Mouse (Mus musculus) thymus, postnatal 10 days (tissue): ENCODE data around the gene Gcc2.
"Not testable (repeated sequence)": the region's sequence is repeated elsewhere in the genome, so short reads cannot be mapped to it uniquely, and the experiment has no call there.

Experiments used
- DNase-seq, 2 experiments: peaks; one replicate each; pipeline ENCODE4 v3.0.0; 2021; ENCODE audit warnings: low spot score in 2 of 2

Gene Gcc2

DNA sequence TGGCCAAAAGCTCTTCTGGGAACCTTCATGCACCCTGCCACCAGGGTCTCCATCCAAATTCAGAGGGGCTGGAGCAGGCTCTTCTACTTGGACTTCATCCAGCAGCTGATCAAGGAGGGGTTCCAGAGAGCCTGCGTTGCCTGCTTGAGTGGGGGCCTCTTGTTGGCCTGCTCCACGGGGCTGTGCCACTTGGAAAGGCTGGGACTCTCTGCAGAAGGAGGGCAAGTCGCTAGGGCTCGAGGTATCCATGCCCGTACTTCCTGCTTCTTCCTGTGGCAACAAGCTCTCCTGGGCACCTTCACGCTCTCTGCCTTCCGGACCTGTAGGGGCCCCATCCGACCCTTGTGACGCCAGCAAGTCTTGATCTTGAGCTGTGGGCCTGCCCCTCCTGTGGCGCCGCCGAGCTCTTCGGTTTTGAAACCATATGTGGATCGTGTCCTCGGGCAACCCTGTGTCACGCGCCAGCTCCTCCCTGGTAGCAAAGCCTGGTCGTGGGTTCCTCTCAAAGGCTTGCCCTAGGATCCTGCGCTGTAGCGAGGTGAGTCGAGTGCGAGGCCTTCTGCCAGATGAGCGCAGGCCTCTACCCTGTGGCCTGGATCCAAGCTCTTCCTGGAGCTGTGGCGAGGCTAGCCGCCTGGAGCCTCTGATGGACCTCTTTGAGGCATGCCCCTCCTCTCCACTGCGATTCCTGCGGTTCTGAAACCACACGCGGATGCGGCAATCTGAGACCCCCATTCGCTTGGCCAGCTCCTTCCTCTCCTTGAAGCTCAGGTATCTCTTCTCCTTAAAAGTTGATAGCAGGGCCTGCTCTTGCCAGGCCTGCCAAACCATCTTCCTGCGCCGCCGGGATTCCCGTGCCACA is 23.3 kb upstream of the Gcc2 start:
- peak; percentile 81 to 86 for DNase-seq

DNA sequence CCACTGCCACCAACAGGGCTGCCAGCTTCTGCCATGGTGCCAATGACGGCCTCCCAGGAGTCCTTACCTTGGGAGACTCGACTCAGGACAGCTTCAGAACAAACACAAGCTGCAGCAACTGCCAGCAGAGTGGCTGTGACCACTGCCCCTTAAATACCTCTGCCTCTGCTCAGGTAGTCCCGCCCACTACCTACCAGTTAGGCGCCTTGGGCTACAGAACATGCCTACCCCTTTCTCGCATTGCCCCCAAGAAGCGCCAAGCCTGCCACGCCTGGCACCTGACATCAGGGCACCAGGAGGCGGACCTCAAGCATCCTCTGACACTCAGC is 22.7 kb upstream of the Gcc2 start, which contains the start of gene Duxf3:
Gene Duxf3, minus strand, starts transcription at position 35 of the 329 bp plus-strand sequence.
- DNase-seq: not testable (repeated sequence)

DNA sequence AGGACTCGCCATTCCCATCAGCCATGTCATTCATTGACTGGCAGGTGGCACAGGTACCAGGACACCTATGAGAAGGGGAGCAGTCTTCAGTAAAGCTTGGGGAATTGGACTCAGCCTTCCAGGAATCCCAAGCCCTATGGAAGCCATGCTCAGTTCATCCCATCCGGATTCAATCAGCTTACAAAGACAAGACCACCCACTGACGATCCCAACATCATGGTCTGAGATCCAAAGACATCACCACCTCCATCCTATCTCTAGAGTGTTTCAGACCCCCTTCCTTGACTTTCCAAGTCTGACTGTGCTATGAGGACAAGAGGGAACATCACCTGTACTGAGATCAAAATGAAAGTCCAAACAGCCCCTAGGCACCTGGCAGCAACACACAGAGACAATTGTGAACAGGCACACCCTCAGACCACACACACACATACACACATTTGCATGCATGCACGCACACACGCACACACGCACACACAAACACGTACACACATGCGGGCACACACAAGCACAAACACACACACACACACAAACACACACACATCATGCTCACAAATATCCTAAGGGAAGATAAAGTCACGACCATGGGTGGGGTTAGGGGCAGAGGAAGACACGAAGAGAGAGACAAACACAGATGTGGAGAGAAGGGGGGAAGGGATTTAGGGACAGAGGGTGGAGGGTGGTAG is 22.1 kb upstream of the Gcc2 start:
- peak in 1 of 2 experiments; percentile 36 for DNase-seq

DNA sequence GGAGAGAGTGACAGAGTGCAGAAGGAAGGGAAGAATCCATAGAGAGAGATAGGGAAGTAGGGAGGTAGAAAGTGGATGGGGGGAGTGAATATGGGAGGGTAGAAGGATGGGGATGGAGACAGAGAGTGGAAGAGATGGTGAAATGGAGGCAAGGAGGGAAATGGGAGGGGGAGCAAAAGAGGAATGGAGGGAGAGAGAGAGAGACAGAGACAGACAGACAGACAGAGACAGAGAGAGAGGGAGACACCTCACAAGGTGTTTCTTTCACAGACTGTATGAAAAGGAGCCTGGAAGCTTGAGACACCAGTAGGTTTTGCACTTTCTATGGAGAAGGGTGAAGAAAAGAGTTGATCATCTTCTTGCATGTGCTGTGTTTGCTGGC is 21.6 kb upstream of the Gcc2 start:
- not testable (repeated sequence) for DNase-seq

DNA sequence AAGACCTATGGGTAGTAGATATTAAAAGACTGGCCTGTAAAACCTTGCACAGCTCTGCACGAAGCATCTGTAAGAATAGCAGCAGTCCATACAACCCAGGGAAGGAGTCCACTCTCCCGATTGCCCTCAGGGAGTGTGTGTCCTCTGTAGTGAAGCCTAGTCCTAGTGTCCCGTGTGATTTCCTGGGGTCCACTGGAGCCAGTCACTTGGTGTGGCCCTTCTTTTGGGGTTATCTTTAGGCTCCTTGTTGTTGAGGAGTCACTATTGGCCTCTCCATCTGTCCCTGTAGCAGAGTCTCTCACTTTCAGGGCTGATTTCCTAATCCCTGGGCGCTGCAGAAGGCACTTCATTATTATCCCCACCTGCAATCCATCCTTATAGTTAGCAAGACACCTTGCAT is 20.3 kb upstream of the Gcc2 start:
- DNase-seq: not testable (repeated sequence)

DNA sequence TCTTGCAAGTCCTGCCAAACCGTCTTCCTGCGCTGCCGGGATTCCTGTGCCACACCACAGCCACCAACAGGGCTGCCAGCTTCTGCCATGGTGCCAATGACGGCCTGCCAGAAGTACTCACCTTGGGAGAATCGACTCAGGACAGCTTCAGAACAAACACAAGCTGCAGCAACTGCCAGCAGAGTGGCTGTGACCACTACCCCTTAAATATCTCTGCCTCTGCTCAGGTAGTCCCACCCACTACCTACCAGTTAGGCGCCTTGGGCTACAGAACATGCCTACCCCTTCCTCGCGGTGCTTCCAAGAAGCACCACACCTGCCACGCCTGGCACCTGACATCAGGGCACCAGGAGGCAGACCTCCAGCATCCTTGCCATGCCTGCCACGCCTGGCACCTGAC is 18.7 kb upstream of the Gcc2 start, which contains the start of gene Gm4981:
Gene Gm4981, minus strand, starts transcription at position 89 of the 400 bp plus-strand sequence.
- no peak for DNase-seq

DNA sequence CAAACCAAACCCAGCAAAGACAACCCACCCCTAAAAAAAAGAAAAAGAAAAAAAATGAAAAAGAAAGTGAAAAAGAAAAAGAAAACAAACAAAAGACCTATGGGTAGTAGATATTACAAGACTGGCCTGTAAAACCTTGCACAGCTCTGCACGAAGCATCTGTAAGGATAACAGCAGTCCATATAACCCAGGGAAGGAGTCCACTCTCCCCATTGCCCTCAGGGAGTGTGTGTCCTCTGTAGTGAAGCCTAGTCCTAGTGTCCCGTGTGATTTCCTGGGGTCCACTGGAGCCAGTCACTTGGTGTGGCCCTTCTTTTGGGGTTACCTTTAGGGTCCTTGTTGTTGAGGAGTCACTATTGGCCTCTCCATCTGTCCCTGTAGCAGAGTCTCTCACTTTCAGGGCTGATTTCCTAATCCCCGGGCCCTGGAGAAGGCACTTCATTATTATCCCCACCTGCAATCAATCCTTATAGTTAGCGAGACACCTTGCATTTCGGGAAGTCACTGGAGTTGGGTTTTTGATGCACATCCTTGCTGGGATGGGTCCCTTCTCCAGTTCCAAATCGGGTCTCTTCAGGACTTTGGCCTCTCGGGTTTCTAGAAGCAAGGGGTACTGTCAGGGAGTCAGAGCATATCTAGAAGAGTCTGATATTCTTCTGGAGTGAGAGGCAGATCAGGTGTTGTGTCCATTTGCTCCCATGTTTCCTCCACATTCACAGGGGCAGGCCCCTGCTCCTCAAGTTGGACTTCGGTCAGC is 16.1 kb upstream of the Gcc2 start:
- DNase-seq: peak; percentile 61 to 74

DNA sequence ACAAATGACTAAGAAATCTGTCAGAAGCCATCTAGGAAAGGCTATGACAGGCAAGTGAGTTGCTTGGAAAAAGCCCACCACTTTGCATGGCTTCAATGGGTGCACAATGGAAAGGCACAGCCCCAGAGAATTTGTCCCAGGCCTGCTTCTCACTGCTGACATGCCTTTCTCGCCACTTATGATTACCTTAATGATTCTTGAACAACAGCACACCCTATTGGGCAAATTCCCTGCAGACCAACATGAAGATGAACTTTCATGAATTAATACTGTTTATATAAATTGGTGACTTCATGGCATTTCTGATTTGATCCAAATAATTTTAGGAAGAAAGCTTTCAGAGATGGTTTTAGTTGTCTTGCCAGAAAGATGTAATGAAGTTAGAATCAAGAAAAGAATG is 5.8 kb upstream of the Gcc2 start:
- no peak for DNase-seq

DNA sequence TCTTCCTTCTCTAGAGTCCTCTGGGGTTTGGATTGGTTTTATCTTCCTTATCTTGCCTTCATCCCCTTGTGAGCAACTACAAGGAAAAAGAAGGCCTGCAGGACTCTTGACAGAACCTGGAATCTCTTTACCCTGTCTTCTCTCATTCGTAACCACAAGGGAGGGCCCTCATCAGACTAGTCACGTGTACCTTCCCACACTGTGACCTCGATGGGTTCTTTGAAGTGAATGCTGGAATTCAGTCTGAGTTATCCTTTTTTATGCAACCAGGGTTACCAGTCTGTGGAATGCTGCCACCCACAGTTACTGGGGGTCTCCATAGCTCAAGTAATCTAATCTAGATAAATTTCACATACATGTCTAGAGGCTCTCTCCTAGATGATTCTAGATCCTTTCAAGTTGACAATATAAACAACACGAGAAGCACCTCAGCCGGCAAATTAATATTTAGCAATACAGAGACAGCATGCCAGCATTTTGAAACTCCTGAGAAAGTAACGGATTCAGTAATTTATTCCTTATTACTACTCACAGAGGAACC is 592 bp upstream of the Gcc2 start:
- DNase-seq: no peak

DNA sequence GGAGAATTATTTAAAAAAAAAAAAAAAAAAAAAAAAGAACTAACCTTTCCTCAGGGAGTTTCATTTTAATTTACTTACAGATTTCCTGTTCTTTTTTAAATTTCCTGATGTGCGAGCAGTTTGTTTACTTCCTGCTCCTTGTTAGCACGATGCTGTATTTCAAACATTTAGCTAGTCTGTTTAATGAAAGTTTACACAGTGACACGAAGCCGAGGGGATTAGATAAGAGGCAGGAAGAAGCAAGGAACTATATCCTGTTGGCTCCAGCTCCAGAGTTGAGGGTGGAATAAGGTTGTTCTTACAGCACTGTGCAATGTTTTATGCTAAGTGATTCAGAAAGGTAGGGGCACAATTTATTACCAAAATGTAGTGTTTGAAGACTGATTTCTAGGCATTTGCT is 657 bp downstream of the Gcc2 start:
- DNase-seq: no peak

DNA sequence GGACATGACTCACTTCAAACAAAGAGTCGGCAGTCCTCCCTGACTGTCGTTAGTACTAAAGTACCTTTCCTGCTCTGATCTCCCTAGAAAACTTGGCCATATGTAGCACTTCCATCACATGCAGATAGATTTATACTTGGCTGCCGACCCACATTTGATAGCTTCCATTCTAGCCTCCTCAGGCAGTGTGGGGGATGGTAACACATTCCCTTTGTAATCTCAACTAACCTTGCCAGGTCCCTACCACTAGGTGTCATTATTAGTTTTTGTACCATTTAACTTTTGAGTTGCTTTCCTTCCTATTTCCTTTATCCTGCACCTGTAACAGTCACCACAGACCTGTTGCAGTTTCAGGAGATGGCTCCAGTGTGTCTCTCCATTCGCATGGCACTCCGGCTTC is 3.2 kb downstream of the Gcc2 start:
- no peak for DNase-seq

DNA sequence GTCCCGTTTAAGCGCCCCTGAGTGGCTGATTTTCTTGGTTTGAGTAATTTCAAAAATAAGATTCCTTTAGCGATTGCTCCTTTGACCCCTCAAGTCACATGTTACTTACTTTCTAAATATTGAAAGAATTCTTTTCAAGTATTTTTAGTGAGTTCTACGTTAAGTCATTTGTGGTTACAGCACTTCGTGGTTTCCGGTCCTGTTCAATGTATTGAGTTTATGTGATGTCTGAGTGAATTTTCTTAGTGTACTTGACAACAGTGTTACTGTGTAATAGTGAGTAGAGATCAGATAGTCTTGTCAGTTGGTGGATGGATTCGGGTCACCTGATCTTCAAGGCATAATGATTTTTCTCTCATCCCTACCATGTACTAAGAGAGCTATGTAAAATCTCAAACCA is 26.9 kb downstream of the Gcc2 start:
- no peak for DNase-seq

DNA sequence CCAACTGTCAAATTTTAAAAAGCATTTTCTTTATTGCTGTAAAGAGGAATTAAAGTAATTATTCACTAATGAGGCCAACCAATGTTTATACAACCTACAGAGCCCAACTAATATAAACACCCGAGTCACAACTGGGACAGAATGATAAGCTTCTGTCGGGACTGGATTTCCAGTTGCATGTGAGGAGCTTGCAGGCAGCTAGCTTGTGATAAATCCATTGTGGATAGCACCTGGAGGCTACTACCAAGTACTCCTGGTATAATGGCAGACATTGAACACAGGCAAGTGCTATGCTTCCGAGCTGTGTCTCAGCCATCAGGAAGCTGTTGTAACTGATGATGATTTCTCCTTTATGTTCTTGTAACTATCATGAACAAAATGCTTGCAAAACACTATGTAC is 35.4 kb downstream of the Gcc2 start:
- DNase-seq: no peak

DNA sequence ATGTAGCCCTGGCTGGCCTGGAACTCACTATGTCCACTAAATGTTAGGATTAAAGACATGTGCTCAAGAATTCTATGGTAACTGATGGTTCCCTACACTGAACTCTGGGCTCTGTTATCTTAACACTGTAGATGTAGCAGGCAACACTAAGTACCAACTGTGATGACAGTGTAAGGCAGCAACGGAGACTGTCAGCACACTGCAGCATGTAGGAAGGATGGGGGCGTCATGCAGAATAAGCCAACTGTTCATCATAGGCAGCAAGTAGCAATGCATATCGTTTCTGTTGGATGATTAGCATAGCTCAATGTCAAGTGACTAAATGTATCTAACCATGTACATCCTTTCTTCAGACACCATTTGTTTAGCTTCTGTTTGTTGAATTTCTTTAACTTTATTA is 38.9 kb downstream of the Gcc2 start:
- DNase-seq: no peak

DNA sequence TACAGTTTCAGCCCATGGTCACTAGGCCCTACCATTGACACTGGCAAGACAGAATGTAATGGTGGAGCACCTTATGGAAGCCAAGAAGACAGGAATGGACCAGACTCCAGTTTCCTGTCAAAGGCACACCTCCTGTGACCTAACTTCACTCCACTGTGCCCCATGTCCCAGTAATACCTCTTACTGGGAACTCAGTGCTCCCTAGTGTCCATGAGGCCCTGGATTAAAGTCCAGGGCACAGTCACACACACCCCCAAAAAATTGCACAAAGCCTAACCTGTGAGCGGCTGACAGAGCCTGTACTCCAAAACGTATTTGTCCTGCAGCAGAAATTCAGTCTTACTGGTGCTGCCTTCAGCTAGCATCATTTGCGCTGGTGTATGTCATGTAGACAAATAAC is 40.3 kb downstream of the Gcc2 start:
- DNase-seq: no peak

DNA sequence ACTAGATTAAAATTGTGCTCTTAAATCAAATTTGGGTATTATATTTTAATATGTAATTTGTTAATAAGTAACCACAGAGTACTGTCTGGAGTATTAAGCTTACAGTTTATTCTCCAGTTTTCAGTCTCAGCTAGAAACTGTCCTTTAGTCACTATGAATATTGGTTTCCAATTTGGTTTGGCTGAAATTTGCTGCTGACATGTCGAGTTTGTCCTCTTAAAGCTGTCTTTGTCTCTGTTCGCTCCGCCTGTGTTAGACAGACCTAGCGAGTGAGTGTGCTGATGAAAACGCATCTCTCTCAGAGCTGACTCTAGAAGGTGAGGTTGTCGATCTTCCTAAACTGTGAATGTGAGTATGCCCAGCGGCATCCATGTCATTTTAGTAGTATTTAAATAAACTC is 49.7 kb downstream of the Gcc2 start:
- no peak for DNase-seq

DNA sequence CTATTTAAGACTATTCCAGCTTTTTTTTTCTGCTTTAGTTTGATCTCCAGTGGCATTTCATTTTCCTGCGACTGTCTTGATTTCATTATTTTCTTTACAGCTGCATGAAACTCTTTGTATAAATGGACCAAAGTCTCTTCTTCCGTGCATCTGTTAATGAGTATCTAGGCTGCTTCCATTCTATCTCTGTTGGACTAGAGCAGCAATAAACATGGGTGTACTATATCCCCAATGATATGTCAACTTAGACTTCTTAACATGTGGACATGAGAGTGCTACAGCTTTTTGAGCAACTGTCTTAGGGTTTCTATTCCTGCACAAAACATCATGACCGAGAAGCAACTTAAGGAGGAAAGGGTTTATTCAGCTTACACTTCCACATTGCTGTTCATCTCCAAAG is 51.6 kb downstream of the Gcc2 start:
- no peak for DNase-seq

DNA sequence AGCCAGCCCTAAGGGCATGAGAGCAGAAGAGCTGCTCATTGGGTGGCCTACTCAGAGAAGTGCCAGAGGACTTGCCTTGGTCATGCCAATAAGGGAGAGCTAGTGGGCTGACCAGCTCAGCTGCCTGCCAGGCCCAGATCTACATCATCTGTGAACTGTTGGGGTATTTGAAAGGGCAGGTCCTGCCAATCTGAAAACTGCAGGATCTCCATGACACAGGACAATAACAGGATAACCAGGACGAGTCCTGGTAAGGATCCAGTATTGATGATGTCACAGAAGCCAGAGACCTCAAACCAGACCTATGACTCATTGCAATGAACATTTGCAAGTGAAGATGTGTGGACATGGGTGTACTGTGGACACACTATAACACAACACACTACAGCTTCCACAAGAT is 55.5 kb downstream of the Gcc2 start:
- no peak for DNase-seq

DNA sequence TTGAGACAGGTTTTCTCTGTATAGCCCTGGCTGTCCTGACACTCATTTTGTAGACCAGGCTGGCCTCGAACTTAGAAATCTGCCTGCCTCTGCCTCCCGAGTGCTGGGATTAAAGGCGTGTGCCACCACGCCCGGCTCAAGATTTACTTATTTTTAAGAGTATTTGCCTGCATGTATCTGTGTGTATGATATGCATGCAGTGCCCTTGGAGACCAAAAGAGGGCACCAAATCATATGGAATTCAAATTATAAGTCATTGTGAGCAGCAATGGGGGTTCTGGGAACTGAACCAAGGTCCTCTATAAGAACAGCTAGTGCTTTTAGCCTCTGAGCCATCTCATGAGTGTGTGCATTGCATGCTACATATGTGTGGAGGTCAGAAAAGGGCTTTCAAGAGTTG is 57.6 kb downstream of the Gcc2 start:
- DNase-seq: no peak

DNA sequence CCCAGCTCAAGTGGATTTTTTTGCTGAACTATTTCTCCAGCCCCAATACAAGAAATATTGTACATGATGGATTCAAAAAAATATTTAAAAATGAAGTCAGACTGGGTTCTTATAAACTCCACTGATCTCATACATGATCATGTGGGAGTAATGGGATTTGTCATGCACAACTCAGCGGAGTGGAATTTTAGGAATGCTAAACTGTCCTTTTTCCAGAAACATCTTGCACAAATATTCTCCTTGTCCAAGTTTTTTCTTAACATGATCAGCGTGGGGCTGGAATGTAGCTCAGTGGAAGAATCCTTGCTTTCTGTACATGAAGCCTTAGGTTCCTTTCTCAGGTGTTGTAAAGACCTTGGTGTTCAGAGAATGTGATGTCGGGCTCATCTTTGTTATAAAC is 65.6 kb downstream of the Gcc2 start:
- no peak for DNase-seq

DNA sequence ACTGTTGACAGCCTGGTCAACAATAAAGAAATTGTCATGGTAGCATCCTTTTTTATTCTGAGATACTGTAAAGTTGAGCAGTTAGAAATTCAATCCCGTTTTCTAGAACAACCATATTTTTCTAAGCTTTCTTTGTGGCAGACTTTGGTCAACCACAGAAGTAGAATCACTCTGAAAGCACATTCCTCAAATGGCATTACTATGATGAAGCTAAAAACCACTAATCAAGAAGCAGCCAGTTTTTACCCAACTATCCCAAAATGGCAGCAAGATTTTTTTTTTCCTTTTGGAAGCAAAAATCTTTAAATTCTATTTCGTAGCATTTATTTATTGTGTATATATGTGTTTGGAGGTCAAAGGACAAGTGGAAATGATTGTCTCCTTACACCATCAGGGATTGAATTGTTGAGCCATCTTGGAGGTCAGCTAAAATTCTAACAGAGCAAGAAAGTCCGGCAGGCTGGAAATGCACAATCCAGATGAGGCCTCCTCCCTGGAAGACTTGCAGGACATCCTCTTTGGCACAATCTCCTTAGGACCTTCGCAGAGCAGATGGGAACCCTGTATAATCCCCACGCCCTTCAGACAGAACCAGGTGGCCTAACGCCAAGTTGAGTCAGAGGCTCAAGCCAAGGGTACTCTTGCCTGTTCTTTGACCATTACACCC is 67.2 kb downstream of the Gcc2 start:
- no peak for DNase-seq
